ENCODE assay signal across 8 mouse cellular contexts in genomic region chr12:102286681-102287414, GRCm38 (mm10). TPM values are rescaled to one million over a fixed set of nuclear protein-coding genes. Genes with fewer than 3 reads are reported as not detected.
DNase-seq lines count a peak whose midpoint lies in the region; ATAC-seq and TF ChIP-seq lines count a peak whose summit lies in the region.

No protein-coding gene starts in this region.

- peaks cover 70% of the 10 kb centered on the region for H3K36me3 ChIP-seq in megakaryocyte, embryonic 14.5 days (replicated peaks; ENCODE audit: low read length)
- H3K36me3 ChIP-seq in heart, postnatal 0 days (replicated peaks; ENCODE audit: control insufficient read depth, insufficient read depth, low read length): no peaks in the 10 kb centered on the region
- no peaks in the 10 kb centered on the region for H3K36me3 ChIP-seq in limb, embryonic 10.5 days
- H3K36me3 ChIP-seq in stomach, embryonic 16.5 days (ENCODE audit: control insufficient read depth, insufficient read depth, low read length): no peaks in the 10 kb centered on the region
- no peaks in the 10 kb centered on the region for H3K36me3 ChIP-seq in forebrain, embryonic 15.5 days

- TF ChIP-seq POLR2A in bone marrow macrophage, adult 2 months (IDR thresholded peaks at IDR 0.05; ENCODE audit: borderline replicate concordance, low read depth, low read length): no peak

- no peak for TF ChIP-seq CTCF in bone marrow macrophage, adult 2 months (IDR thresholded peaks at IDR 0.05; ENCODE audit: low read depth, low read length)
- TF ChIP-seq CTCF in heart, postnatal 0 days (IDR thresholded peaks at IDR 0.05; ENCODE audit: low read depth): no peak

- peak overlapping the region; percentile 15; the same call in 1 of the 2 replicates for H3K27ac ChIP-seq in bone marrow macrophage, adult 2 months (ENCODE audit: insufficient read depth, low read depth, low read length)
- peak overlapping the region; percentile 79 for H3K27ac ChIP-seq in heart, postnatal 0 days (ENCODE audit: low read depth)
- 0 out of 2 replicates have a peak overlapping the region, but pooled peaks have one; percentile 2 for H3K27ac ChIP-seq in limb, embryonic 10.5 days
- peak overlapping the region; percentile 84 for H3K27ac ChIP-seq in stomach, embryonic 16.5 days (ENCODE audit: low read length)
- H3K27ac ChIP-seq in forebrain, embryonic 15.5 days (replicated peaks): no peak overlapping the region

- TF ChIP-seq EP300 in heart, postnatal 0 days (IDR thresholded peaks at IDR 0.05; ENCODE audit: low read depth): peak; percentile 31; the same call in 1 of the 2 replicates

- peak overlapping the region; percentile 84 for H3K4me2 ChIP-seq in heart, postnatal 0 days (ENCODE audit: low read depth, low read length)
- H3K4me2 ChIP-seq in stomach, embryonic 16.5 days (ENCODE audit: low read depth, low read length): peak overlapping the region; percentile 13; the same call in 1 of the 2 replicates
- no peak overlapping the region for H3K4me2 ChIP-seq in forebrain, embryonic 15.5 days (replicated peaks)

- H3K27me3 ChIP-seq in megakaryocyte, embryonic 14.5 days (replicated peaks): no peaks in the 10 kb centered on the region
- no peaks in the 10 kb centered on the region for H3K27me3 ChIP-seq in heart, postnatal 0 days (ENCODE audit: control insufficient read depth, insufficient read depth, low read length)
- peaks cover 34% of the 10 kb centered on the region for H3K27me3 ChIP-seq in limb, embryonic 10.5 days (ENCODE audit: low read depth, poor library complexity, severe bottlenecking)
- no peaks in the 10 kb centered on the region for H3K27me3 ChIP-seq in stomach, embryonic 16.5 days (ENCODE audit: control insufficient read depth, insufficient read depth, low read length)
- no peaks in the 10 kb centered on the region for H3K27me3 ChIP-seq in forebrain, embryonic 15.5 days

- H3K4me3 ChIP-seq in megakaryocyte, embryonic 14.5 days (replicated peaks): peak overlapping the region; percentile 97
- H3K4me3 ChIP-seq in bone marrow macrophage, adult 2 months (ENCODE audit: insufficient read depth, low read length): no peak overlapping the region
- no peak overlapping the region for H3K4me3 ChIP-seq in heart, postnatal 0 days (ENCODE audit: low read depth, low read length)
- H3K4me3 ChIP-seq in limb, embryonic 10.5 days: no peak overlapping the region
- H3K4me3 ChIP-seq in stomach, embryonic 16.5 days (replicated peaks; ENCODE audit: low read length): no peak overlapping the region
- H3K4me3 ChIP-seq in forebrain, embryonic 15.5 days: no peak overlapping the region

- H3K9me3 ChIP-seq in megakaryocyte, embryonic 14.5 days: no peaks in the 10 kb centered on the region
- H3K9me3 ChIP-seq in heart, postnatal 0 days (replicated peaks; ENCODE audit: control insufficient read depth, low read length): no peaks in the 10 kb centered on the region
- H3K9me3 ChIP-seq in limb, embryonic 10.5 days (replicated peaks): no peaks in the 10 kb centered on the region; the same call in 1 of the 2 replicates
- H3K9me3 ChIP-seq in stomach, embryonic 16.5 days (replicated peaks; ENCODE audit: control insufficient read depth, low read length): no peaks in the 10 kb centered on the region
- no peaks in the 10 kb centered on the region for H3K9me3 ChIP-seq in forebrain, embryonic 15.5 days

- ATAC-seq in megakaryocyte, adult 5-6 weeks (ENCODE audit: poor library complexity, severe bottlenecking): no peak
- ATAC-seq in heart, postnatal 0 days (ENCODE audit: insufficient read depth, low read depth): no peak
- ATAC-seq in stomach, embryonic 16.5 days (ENCODE audit: insufficient read depth, low FRiP score): peak; percentile 37; the same call in 1 of the 2 replicates
- ATAC-seq in forebrain, embryonic 15.5 days (replicated peaks): no peak

- WGBS in heart, postnatal 0 days: 46% methylated on average over 10 of the region's 10 CpGs
- WGBS in limb, embryonic 10.5 days: 72% methylated on average over 10 of the region's 10 CpGs
- WGBS in stomach, embryonic 16.5 days: 35% methylated on average over 10 of the region's 10 CpGs
- 81% methylated on average over 10 of the region's 10 CpGs for WGBS in forebrain, embryonic 15.5 days

- peak; percentile 12 for DNase-seq in heart, postnatal 0 days (ENCODE audit: low spot score)
- DNase-seq in limb, embryonic 10.5 days (ENCODE audit: low spot score): no peak
- DNase-seq in embryo, embryonic 11 days: no peak

- no peak overlapping the region for H3K9ac ChIP-seq in heart, postnatal 0 days (replicated peaks; ENCODE audit: low read depth, low read length)
- peak overlapping the region; percentile 37; the same call in 1 of the 2 replicates for H3K9ac ChIP-seq in stomach, embryonic 16.5 days (ENCODE audit: low read length)
- H3K9ac ChIP-seq in forebrain, embryonic 15.5 days (replicated peaks): no peak overlapping the region

- H3K4me1 ChIP-seq in megakaryocyte, embryonic 14.5 days: peaks cover 94% of the 10 kb centered on the region
- H3K4me1 ChIP-seq in bone marrow macrophage, adult 2 months (ENCODE audit: control insufficient read depth, insufficient read depth, low read length): peaks cover 51% of the 10 kb centered on the region
- peaks cover 50% of the 10 kb centered on the region for H3K4me1 ChIP-seq in heart, postnatal 0 days (ENCODE audit: control insufficient read depth, insufficient read depth)
- H3K4me1 ChIP-seq in limb, embryonic 10.5 days: peaks cover 20% of the 10 kb centered on the region
- peaks cover 61% of the 10 kb centered on the region for H3K4me1 ChIP-seq in stomach, embryonic 16.5 days (ENCODE audit: control insufficient read depth, insufficient read depth, low read length)
- H3K4me1 ChIP-seq in forebrain, embryonic 15.5 days: peaks cover 17% of the 10 kb centered on the region

RNA-seq across cellular contexts. Expression of gene Rin3, which starts 4.0 kb away (rescaled TPM):
- 117 and 151 TPM in 2 replicates for polyA plus RNA-seq in megakaryocyte, embryonic 14.5 days (2012; ENCODE audit: insufficient read depth, low replicate concordance)
- total RNA-seq in megakaryocyte, adult 5-6 weeks (2015): 188 and 204 TPM in 2 replicates
- 121 and 157 TPM in 2 replicates for total RNA-seq in megakaryocyte, adult 5-6 weeks (2017)
- 31.8 and 39.5 TPM in 2 replicates for polyA plus RNA-seq in bone marrow macrophage, adult 2 months (2012; ENCODE audit: insufficient read depth, insufficient read length, missing spikeins)
- total RNA-seq in heart, postnatal 0 days (2014; rRNA removed; ENCODE audit: low replicate concordance): 11.6 and 13.4 TPM in 2 replicates
- 4.6 TPM in 2 replicates for polyA plus RNA-seq in heart, postnatal 0 days (2015; fragmentation: Nextera tagmentation; extraction: Ambion mirVana)
- polyA plus RNA-seq in limb, embryonic 10.5 days (2016; fragmentation: Nextera tagmentation; extraction: Ambion mirVana): 4.2 and 4.7 TPM in 2 replicates
- 8.5 and 9.3 TPM in 2 replicates for polyA plus RNA-seq in stomach, embryonic 16.5 days (2015; fragmentation: Nextera tagmentation; extraction: Ambion mirVana)
- 1.3 and 1.7 TPM in 2 replicates for polyA plus RNA-seq in forebrain, embryonic 15.5 days (2015; fragmentation: Nextera tagmentation; extraction: Ambion mirVana)
